Mouse (Mus musculus) embryonic facial prominence, embryonic 14.5 days (tissue): ENCODE data around the gene Tnik. TPM values are rescaled to one million over a fixed set of nuclear protein-coding genes. Genes with fewer than 3 reads are reported as not detected.

Source experiments
- ATAC-seq: fragments of 200-750 bp; cut with Nextera tagmentation; 2 replicates; pipeline ENCODE4 v1.8.0; 2017; ENCODE audit warnings: low read depth, moderate number of reproducible peaks, moderate TSS enrichment
- DNase-seq: peaks from one replicate; pipeline ENCODE4 v3.0.0-alpha.2; 2015; ENCODE audit warnings: low spot score
- H3K27ac ChIP-seq: fragments of 300-500 bp; sonication (generic); replicated peaks from 2 replicates; pipeline ENCODE4 v1.5.1; 2014; ENCODE audit warnings: low read depth, mild to moderate bottlenecking, low read length, moderate library complexity
- H3K27me3 ChIP-seq: fragments of 300-500 bp; sonication (generic); replicated peaks from 2 replicates; pipeline ENCODE4 v1.6.1; 2014; ENCODE audit warnings: low read length; ENCODE audit not compliant: control insufficient read depth, insufficient read depth
- H3K36me3 ChIP-seq: fragments of 300-500 bp; sonication (generic); 2 replicates; pipeline ENCODE4 v1.6.1; 2014; ENCODE audit warnings: low read length, mixed read lengths; ENCODE audit not compliant: control insufficient read depth, insufficient read depth
- H3K4me1 ChIP-seq: fragments of 300-500 bp; sonication (generic); 2 replicates; pipeline ENCODE4 v1.6.1; 2014; ENCODE audit warnings: antibody characterized with exemption, low read length; ENCODE audit not compliant: control insufficient read depth, insufficient read depth
- H3K4me2 ChIP-seq: fragments of 300-500 bp; sonication (generic); 2 replicates; pipeline ENCODE4 v1.6.1; 2014; ENCODE audit warnings: low read depth, mild to moderate bottlenecking, low read length, moderate library complexity, mixed read lengths
- H3K4me3 ChIP-seq: fragments of 300-500 bp; sonication (generic); 2 replicates; pipeline ENCODE4 v1.5.1; 2014; ENCODE audit warnings: low read depth, mild to moderate bottlenecking, low read length
- H3K9ac ChIP-seq: fragments of 300-500 bp; sonication (generic); 2 replicates; pipeline ENCODE4 v1.6.1; 2014; ENCODE audit warnings: low read depth, mild to moderate bottlenecking, low read length, moderate library complexity, mixed read lengths
- H3K9me3 ChIP-seq: fragments of 300-500 bp; sonication (generic); 2 replicates; pipeline ENCODE4 v1.6.1; 2016; ENCODE audit warnings: low read length; ENCODE audit not compliant: control insufficient read depth
- WGBS: fragments of 180-500 bp; shearing (Covaris S2); extraction: QIAGEN DNeasy Blood & Tissue Kit; methylation state at CpG from one replicate; pipeline ENCODE4 v1.1.7; 2014; 5-methylcytosine and 5-hydroxymethylcytosine counted together
- polyA plus RNA-seq: library from polyadenylated mRNA; unstranded; fragments of >200 nt; fragmentation: Nextera tagmentation; extraction: Ambion mirVana; gene quantifications from 2 replicates; pipeline ENCODE4 v1.2.1, GENCODE M21; 2014

Tnik gene
- polyA plus RNA-seq, 1 experiment from 2014 or later: 19.4 TPM

DNA sequence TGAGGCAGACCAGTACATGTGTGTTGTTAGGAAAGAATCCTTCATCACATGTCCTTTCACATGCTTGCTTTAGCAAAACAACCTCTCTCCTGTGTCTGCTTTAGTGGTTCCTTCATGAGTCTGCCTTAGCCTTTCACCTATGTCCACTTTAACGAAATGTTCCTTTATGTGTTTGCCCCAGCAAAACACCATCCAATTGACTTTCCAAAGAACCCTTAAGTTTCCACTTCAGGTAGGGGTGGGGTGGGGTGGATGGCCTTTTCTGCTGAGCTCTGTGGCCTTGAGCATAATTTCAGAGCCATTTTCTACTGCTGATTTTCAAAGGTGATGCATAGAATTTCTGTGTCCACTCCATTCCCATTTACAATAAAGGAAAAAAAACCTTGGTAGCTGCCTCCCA is 106.3 kb downstream of the Tnik start:
- H3K4me2 ChIP-seq: no peak overlapping the region
- H3K4me3 ChIP-seq: no peak overlapping the region
- ATAC-seq (no peak), DNase-seq (no peak)
- H3K9ac ChIP-seq: no peak overlapping the region
- H3K27me3 ChIP-seq: no peaks in the 10 kb centered on the region
- H3K36me3 ChIP-seq: no peaks in the 10 kb centered on the region
- WGBS: 94% methylated on average over 1 of the region's 1 CpGs
- H3K9me3 ChIP-seq: no peaks in the 10 kb centered on the region; the same call in 1 of the 2 replicates
- no peaks in the 10 kb centered on the region for H3K4me1 ChIP-seq
- no peak overlapping the region for H3K27ac ChIP-seq

DNA sequence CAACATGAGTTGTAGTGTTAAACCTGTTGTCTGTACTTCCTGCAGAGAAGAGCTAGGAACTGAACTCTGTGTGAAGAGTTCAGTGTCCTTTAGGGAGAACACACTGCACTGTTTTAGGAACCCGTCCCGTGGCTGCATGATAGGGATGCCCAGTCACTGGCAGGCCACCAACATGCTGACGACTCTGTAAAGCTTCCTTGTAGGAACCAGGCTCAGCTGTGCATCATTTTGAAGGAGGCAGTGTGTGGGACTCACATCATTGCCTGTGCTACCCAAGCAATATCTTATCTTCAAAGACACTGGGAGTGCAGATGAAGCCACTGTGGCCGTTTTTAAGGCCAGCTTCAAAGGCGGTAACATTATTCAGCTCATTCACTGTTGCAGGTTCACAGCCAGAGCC is 106.7 kb downstream of the Tnik start:
- Histone ChIP-seq H3K9me3 (no peaks in the 10 kb centered on the region), H3K9ac (no peak overlapping the region), H3K36me3 (no peaks in the 10 kb centered on the region), H3K27me3 (no peaks in the 10 kb centered on the region), H3K4me3 (no peak overlapping the region), H3K27ac (no peak overlapping the region), H3K4me1 (no peaks in the 10 kb centered on the region), H3K4me2 (no peak overlapping the region)
- ATAC-seq (no peak), DNase-seq (no peak)
- WGBS: 79% methylated on average over 5 of the region's 5 CpGs

DNA sequence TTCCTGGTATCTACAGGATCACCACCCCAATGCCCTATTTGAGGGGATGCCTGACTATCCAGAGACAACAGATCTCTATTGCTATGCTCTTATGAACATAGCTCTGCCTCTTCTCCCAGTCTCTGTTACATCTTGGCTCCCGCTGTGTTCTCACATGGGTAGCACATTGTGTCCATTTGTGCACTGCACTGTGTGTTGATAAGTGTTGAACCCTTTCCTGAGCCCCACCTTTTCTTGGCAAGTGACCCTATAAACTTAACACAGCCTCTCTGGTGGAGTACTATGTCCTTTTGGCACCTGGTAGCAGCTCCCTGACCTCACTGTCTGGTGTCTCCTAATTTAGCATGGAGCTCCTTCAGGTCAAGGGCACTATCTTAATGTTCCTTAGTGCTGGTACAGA is 108.6 kb downstream of the Tnik start:
- H3K36me3 ChIP-seq: no peaks in the 10 kb centered on the region
- no peaks in the 10 kb centered on the region for H3K27me3 ChIP-seq
- no peak overlapping the region for H3K4me2 ChIP-seq
- H3K9me3 ChIP-seq: no peaks in the 10 kb centered on the region
- H3K9ac ChIP-seq: no peak overlapping the region
- ATAC-seq (no peak), DNase-seq (no peak)
- H3K27ac ChIP-seq: no peak overlapping the region
- H3K4me1 ChIP-seq: no peaks in the 10 kb centered on the region
- 85% methylated on average over 1 of the region's 1 CpGs for WGBS
- no peak overlapping the region for H3K4me3 ChIP-seq

DNA sequence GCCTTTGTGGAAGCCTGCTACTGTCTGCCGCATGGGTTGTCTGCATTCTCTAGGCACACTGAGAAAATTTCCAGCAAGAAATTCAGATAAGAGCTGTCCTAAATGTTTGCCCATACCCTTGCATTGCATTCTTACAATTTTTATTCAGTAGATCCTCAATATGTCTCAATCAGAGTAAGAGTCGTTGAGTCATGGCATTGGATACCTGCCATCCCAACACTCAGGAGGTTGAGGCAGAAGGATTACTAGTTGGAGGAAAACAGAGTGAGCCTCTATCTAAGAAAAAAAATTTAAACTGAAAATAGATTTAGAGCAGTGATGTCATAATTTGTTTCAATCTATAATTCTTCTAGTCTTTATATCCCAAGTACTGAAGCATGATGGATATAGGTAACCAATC is 109.4 kb downstream of the Tnik start:
- Histone ChIP-seq H3K9ac (no peak overlapping the region), H3K4me1 (no peaks in the 10 kb centered on the region), H3K4me3 (no peak overlapping the region), H3K36me3 (no peaks in the 10 kb centered on the region), H3K9me3 (no peaks in the 10 kb centered on the region), H3K4me2 (no peak overlapping the region), H3K27ac (no peak overlapping the region), H3K27me3 (no peaks in the 10 kb centered on the region)
- DNase-seq (no peak), ATAC-seq (no peak)
- 93% methylated on average over 2 of the region's 2 CpGs for WGBS

DNA sequence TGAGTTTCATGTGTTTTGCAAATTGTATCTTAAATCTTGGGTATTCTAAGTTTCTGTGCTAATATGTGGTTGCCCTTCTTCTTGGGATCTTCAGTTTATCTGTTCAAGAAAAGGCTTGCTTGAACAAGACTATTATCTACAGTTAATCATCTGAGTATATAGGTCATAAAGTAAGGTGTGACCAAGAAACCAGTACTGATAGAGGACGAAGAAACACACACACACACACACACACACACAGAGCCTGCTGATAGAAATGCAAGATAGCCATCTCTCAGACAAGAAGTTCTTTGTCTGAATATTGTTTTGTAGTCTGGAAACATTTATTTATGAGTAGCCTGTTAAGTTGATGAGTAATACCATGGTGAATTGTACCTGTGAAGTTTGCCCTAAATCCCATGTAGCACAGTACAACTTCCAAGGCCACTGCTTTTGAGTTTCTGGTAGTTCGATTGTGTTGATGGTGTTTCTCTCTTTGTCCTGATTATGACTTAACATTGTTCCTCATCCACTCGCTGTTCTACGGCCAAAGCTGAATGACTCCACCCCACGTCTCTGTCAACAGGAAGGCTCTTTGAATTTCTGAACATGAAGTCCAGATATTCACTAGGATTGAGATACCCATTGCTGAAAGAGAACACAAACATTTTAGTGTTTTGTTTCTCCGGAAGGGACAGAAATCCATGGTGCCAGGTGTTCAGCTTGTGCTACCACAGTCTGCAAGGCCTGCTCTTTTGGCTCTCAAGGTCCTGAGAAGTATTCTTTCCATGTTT is 111.9 kb downstream of the Tnik start:
- 90% methylated on average over 6 of the region's 6 CpGs for WGBS
- H3K27me3 ChIP-seq: no peaks in the 10 kb centered on the region
- no peaks in the 10 kb centered on the region for H3K4me1 ChIP-seq

DNA sequence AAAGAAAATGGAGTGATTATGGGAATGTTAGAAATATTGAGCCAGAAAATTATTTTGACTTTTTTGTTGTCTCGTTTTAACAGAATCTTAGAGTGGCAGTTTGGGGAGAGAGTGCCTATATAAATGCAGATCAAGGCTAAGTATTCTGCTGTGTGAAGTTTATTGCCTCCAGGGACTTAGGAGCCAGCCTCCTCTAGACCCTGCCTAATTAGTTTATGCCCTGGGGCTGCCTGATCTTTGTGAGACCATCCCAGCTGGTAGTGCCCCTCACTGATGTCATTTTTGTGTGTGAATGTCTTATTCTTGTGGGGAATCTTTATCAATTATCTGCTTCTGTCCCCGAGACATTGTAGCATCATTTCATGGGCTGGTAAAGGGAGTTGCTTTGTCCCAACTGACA is 117.2 kb downstream of the Tnik start:
- Histone ChIP-seq H3K27me3 (no peaks in the 10 kb centered on the region), H3K9ac (no peak overlapping the region), H3K36me3 (no peaks in the 10 kb centered on the region), H3K4me3 (no peak overlapping the region), H3K9me3 (no peaks in the 10 kb centered on the region), H3K4me2 (no peak overlapping the region), H3K4me1 (no peaks in the 10 kb centered on the region), H3K27ac (no peak overlapping the region)
- DNase-seq (no peak), ATAC-seq (no peak)
- WGBS: 64% methylated on average over 2 of the region's 2 CpGs

More for the DNA sequence above, 111.9 kb downstream of the Tnik start:
- DNase-seq: no peak
- Histone ChIP-seq H3K4me2 (no peak overlapping the region), H3K9me3 (no peaks in the 10 kb centered on the region), H3K9ac (no peak overlapping the region), H3K4me3 (no peak overlapping the region), H3K27ac (no peak overlapping the region), H3K36me3 (no peaks in the 10 kb centered on the region)
- no peak for ATAC-seq

DNA sequence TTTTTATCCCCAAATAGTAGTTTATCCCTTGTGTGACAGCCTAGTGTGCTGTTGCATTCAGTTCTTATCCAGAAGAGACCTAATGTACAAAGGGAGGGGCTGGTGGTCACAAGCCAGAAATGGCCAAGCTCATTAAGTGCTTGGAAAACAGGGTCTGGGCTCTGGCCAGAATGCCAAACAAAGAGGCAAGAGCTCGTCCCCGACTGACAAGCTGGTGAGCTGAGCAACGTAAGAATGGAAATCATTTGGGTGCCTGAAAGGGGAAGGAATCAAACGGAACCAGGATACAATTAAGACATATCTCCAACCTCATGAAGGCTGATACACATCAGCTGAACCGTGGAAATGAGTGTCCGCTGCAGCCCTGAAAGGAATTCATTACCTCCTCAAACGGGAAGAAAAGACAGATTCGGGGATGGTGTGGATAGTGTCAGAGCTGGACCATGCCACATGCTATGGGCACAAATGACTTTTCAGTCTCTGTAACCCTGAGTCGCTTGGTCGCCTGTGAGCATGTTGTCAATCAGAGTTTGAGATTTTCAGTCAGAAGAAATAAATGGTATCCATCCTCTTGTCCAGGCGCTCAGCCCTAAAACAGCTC is 120.6 kb downstream of the Tnik start:
- DNase-seq: no peak
- Histone ChIP-seq H3K4me1 (no peaks in the 10 kb centered on the region), H3K4me3 (no peak overlapping the region), H3K27ac (no peak overlapping the region), H3K9me3 (no peaks in the 10 kb centered on the region), H3K4me2 (no peak overlapping the region), H3K36me3 (no peaks in the 10 kb centered on the region), H3K9ac (no peak overlapping the region), H3K27me3 (no peaks in the 10 kb centered on the region)
- no peak for ATAC-seq
- WGBS: 38% methylated on average over 11 of the region's 11 CpGs

DNA sequence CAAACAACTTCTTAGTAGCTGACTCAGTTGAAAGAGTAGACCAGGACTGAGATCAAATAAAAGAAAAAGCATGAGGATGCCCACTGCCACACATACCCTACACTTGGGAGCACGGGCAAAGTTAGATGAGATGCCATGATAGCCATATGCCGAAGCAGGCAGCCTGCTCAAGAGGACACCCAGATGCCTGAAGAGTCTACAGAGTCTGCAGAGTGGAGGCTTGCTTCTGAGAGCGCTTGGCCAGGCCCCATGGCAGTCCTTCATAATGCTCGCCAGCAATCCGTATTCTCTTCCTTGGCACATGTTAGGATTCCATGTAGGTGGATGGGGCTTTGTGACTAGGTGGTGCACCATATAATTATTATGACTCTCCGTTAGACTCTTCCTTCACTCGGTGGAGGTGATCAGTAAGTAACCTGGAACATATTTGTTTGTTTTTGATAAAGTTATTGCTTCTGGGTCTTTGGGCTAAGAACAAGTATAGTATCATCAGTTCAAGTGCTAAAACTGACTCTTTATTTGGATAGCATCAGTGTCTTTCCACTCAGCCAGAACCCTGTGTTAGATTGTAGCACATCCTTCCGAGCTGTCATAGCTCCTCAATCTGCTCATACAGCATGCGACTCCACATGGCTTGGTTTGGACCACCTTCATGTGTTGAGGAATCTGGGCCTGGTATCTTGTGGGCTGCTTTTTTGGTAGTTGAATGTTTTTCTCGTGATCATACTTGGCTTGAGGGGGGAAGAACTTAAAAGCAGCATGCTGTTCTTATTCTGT is 122.4 kb downstream of the Tnik start:
- 92% methylated on average over 10 of the region's 10 CpGs for WGBS
- ATAC-seq (no peak), DNase-seq (no peak)

More for the DNA sequence above, 122.4 kb downstream of the Tnik start:
- Histone ChIP-seq H3K9ac (no peak overlapping the region), H3K4me1 (no peaks in the 10 kb centered on the region), H3K4me2 (no peak overlapping the region), H3K27ac (no peak overlapping the region), H3K9me3 (no peaks in the 10 kb centered on the region), H3K27me3 (no peaks in the 10 kb centered on the region), H3K36me3 (no peaks in the 10 kb centered on the region), H3K4me3 (no peak overlapping the region)
